Mouse (Mus musculus): ENCODE results near the gene Pxdn.

DNA sequence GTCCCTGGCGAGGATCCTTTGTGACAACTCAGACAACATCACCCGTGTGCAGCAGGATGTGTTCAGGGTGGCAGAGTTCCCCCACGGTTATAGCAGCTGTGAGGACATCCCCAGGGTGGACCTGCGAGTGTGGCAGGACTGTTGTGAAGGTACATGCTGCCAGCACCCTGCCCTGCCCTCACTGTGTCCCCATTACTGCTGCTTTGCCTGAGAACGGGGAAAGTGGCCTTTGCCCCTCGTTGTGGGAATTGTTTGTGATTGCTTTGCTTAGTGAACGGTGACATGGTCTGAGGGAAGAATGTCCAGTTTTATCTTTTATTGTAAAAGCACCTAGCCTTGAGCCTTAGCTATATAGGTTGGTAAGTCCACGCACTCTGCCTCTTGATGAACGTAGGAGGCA, 69.2 kb downstream of the Pxdn start:
- TF ChIP-seq CTCF (IDR thresholded peaks at IDR 0.05; ENCODE audit: borderline replicate concordance, insufficient read depth, low read length) = no peak
- no peak for TF ChIP-seq POLR2A (IDR thresholded peaks at IDR 0.05; ENCODE audit: low read depth, low read length)

Data from embryonic fibroblast, embryonic 13.5 days (primary cell).